Mouse (Mus musculus) midbrain, postnatal 0 days (tissue): ENCODE results near the gene Irgm1. TPM values are rescaled to one million over a fixed set of nuclear protein-coding genes. Genes with fewer than 3 reads are reported as not detected.
A peak's percentile ranks its signal among the peaks of the same experiment; 100 is the strongest.

Experiments
- ATAC-seq: fragments of 200-750 bp; cut with Nextera tagmentation; 2 replicates; pipeline ENCODE4 v1.8.0; 2017; ENCODE audit warnings: moderate number of reproducible peaks, mild to moderate bottlenecking, moderate TSS enrichment, moderate library complexity; ENCODE audit not compliant: low FRiP score
- DNase-seq: peaks from one replicate; pipeline ENCODE4 v3.0.0-alpha.2; 2015; ENCODE audit warnings: low spot score
- H3K27ac ChIP-seq: fragments of 300-500 bp; sonication (generic); 2 replicates; pipeline ENCODE4 v1.5.1; 2014; ENCODE audit warnings: low read depth, mild to moderate bottlenecking, low read length, mixed read lengths
- H3K27me3 ChIP-seq: fragments of 300-500 bp; sonication (generic); 2 replicates; pipeline ENCODE4 v1.6.1; 2014; ENCODE audit warnings: low read length, control low read depth, mixed read lengths; ENCODE audit not compliant: insufficient read depth
- H3K36me3 ChIP-seq: fragments of 300-500 bp; sonication (generic); 2 replicates; pipeline ENCODE4 v1.6.1; 2014; ENCODE audit warnings: low read length, control low read depth, mixed read lengths; ENCODE audit not compliant: insufficient read depth
- H3K4me1 ChIP-seq: fragments of 300-500 bp; sonication (generic); 2 replicates; pipeline ENCODE4 v1.6.1; 2014; ENCODE audit warnings: mild to moderate bottlenecking, control low read depth, antibody characterized with exemption, low read length, mixed read lengths; ENCODE audit not compliant: insufficient read depth
- H3K4me2 ChIP-seq: fragments of 300-500 bp; sonication (generic); 2 replicates; pipeline ENCODE4 v1.6.1; 2014; ENCODE audit warnings: low read depth, mild to moderate bottlenecking, low read length, mixed read lengths; ENCODE audit not compliant: poor library complexity, severe bottlenecking
- H3K4me3 ChIP-seq: fragments of 300-500 bp; sonication (generic); 2 replicates; pipeline ENCODE4 v1.5.1; 2014; ENCODE audit warnings: low read depth, mild to moderate bottlenecking, low read length, moderate library complexity
- H3K9ac ChIP-seq: fragments of 300-500 bp; sonication (generic); replicated peaks from 2 replicates; pipeline ENCODE4 v1.6.1; 2014; ENCODE audit warnings: mild to moderate bottlenecking, low read length, moderate library complexity, mixed read lengths; ENCODE audit not compliant: poor library complexity, severe bottlenecking
- H3K9me3 ChIP-seq: fragments of 300-500 bp; sonication (generic); 2 replicates; pipeline ENCODE4 v1.6.1; 2016; ENCODE audit warnings: low read length, control low read depth
- CTCF ChIP-seq: IDR thresholded peaks from 2 replicates; pipeline ENCODE4 v1.5.1; 2016; ENCODE audit warnings: antibody characterized with exemption, mild to moderate bottlenecking
- WGBS: fragments of 180-500 bp; shearing (Covaris S2); extraction: QIAGEN DNeasy Blood & Tissue Kit; methylation state at CpG from one replicate; pipeline ENCODE4 v1.1.7; 2014; 5-methylcytosine and 5-hydroxymethylcytosine counted together
- polyA plus RNA-seq: library from polyadenylated mRNA; unstranded; fragments of >200 nt; fragmentation: Nextera tagmentation; extraction: Ambion mirVana; gene quantifications from 2 replicates; pipeline ENCODE4 v1.2.1, GENCODE M21; 2015
- total RNA-seq: library from RNA; depleted of rRNA; stranded (reverse); fragments of >200 nt; gene quantifications from 2 replicates; pipeline ENCODE4 v1.2.3, GENCODE M21; 2014

Irgm1 gene
- total and polyA plus RNA-seq, 2 experiments from 2014 or later: 4.9 to 6.2 TPM

DNA sequence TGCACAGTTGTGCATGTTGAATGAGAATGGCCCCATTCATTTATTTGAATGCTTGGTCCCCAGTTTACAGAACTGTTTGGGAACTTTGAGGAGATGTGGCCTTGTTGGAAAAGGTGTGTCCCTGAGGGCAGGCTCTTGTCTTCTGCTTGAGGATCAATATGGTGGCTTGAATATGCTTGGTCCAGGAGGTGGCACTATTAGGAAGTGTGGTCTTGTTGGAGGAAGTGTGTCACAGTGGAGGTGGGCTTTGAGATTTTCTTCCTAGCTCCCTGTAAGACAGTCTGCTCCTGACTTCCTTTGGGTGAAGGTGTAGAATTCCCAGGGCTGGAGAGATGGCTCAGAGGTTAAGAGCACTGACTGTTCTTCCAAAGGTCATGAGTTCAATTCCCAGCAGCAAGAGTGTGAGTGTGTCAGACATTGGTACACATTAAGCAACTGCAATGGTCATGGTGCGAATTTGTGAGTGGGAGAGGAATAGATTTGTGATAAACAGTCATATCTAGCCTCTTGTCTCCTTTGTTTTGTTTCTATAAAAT lies 8.6 kb downstream of the Irgm1 start:
- no peak overlapping the region for H3K9ac ChIP-seq
- no peaks in the 10 kb centered on the region for H3K9me3 ChIP-seq
- ATAC-seq (no peak), DNase-seq (no peak)
- H3K36me3 ChIP-seq: no peaks in the 10 kb centered on the region
- TF ChIP-seq CTCF: no peak; the same call in 1 of the 2 replicates
- 82% methylated on average over 1 of the region's 1 CpGs for WGBS
- H3K4me3 ChIP-seq: no peak overlapping the region
- H3K27me3 ChIP-seq: no peaks in the 10 kb centered on the region
- no peak overlapping the region for H3K4me2 ChIP-seq
- no peak overlapping the region for H3K27ac ChIP-seq
- no peaks in the 10 kb centered on the region for H3K4me1 ChIP-seq

DNA sequence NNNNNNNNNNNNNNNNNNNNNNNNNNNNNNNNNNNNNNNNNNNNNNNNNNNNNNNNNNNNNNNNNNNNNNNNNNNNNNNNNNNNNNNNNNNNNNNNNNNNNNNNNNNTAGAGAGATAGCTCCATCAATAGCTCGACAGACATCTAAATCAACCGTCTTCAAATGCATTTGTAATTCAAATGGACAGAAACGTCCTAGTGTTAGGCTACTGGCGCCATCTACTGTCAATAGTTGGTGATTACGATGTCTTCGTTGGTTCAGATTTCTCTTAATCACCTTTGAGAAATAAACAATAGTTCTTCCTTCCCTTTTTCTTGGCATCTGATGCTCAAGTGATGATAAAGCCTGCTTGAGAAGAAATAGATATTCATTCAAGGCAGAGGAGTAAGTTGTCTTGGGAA lies 12.5 kb downstream of the Irgm1 start:
- DNase-seq (peak; percentile 88), ATAC-seq (no peak)
- Histone ChIP-seq H3K4me1 (no peaks in the 10 kb centered on the region), H3K36me3 (no peaks in the 10 kb centered on the region), H3K27ac (no peak overlapping the region), H3K4me3 (peak overlapping the region; percentile 52), H3K27me3 (no peaks in the 10 kb centered on the region), H3K9ac (no peak overlapping the region), H3K9me3 (no peaks in the 10 kb centered on the region), H3K4me2 (peak overlapping the region; percentile 89)
- peak; percentile 92 for TF ChIP-seq CTCF
- 0% methylated on average over 6 of the region's 6 CpGs for WGBS

DNA sequence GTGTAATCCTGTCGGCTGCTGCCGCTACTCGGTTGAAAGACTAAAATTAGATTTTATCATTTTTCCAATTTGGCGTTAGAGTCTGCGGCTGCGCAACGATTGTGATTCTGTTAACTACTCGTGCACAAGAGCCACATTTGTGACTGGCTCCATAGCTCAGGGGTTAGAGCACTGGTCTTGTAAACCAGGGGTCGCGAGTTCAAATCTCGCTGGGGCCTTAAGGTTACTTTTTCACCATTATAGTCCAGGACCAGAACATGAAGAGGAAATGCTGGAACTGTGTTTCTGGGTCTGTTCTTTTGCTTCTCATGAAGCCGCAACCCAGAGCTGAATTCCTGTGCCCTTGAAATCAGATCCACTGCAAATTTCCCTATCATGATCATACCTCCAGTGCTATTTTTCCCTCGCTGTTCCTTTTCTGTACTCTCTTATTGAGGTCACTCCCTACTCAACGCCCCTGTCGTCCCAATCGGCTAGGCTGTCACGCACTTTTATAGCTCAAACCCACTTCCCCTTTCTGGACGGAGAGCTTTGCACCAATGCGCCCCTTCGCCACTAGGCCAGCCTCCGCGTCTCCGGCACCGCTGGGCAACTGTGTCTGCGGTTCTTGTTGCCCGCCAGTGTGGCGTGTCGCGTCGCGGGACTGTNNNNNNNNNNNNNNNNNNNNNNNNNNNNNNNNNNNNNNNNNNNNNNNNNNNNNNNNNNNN lies 17.9 kb downstream of the Irgm1 start:
- H3K27me3 ChIP-seq: no peaks in the 10 kb centered on the region
- TF ChIP-seq CTCF: no peak; the same call in 1 of the 2 replicates
- H3K9me3 ChIP-seq: no peaks in the 10 kb centered on the region
- peak; percentile 46 for ATAC-seq
- H3K4me3 ChIP-seq: peak overlapping the region; percentile 52
- H3K36me3 ChIP-seq: no peaks in the 10 kb centered on the region
- H3K27ac ChIP-seq: peak overlapping the region; percentile 52; the same call in 1 of the 2 replicates
- H3K4me1 ChIP-seq: peaks cover 6% of the 10 kb centered on the region; the same call in 1 of the 2 replicates
- DNase-seq: peak; percentile 85
- peak overlapping the region; percentile 50 for H3K9ac ChIP-seq
- peak overlapping the region; percentile 89 for H3K4me2 ChIP-seq
- under 1% methylated on average over 31 of the region's 31 CpGs for WGBS

DNA sequence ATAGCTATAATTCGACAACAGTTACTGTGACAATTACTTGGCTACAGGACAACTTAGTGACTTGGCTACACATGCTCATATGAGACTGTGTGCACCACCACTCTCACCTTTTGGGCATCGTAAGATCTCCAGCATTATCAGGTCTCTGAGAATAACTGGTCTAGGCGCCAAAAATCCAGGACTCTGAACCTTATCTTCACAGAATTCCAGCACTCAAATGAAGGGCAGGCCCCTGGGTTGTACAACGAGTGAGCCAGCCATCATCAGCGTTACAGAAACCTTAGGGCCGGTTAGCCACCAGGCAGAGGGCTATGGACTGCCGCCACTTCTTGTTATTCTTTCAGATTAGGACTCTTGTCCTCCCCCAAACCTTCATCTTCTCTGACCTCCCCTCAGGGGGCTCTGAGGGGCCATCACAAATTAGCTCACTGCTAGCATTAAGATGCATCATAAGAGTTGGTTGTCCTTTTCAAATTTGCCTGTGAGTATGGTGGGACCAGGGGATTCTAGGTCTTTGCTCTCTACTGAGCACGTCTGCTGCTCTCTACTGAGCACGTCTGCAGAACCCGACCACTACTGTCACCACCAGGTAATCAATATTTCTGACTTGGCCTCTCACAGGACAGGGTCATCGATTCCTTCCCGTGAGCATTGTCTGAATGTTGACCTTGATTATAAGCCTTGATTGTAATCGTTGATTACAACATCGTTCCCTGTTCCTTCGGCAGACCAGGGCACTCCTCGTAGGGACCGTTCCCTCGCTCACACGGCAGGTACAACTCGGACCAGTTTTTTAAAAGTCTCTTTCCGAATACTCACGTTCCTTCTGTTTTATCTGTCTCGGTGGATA lies 18.6 kb downstream of the Irgm1 start:
- peak; percentile 28; the same call in 1 of the 2 replicates for ATAC-seq
- DNase-seq: no peak
- H3K4me1 ChIP-seq: peaks cover 6% of the 10 kb centered on the region; the same call in 1 of the 2 replicates
- TF ChIP-seq CTCF: no peak
- peak overlapping the region; percentile 89 for H3K4me2 ChIP-seq
- no peaks in the 10 kb centered on the region for H3K27me3 ChIP-seq
- WGBS: 8% methylated on average over 23 of the region's 23 CpGs
- no peaks in the 10 kb centered on the region for H3K36me3 ChIP-seq
- peak overlapping the region; percentile 52; the same call in 1 of the 2 replicates for H3K27ac ChIP-seq
- H3K9me3 ChIP-seq: no peaks in the 10 kb centered on the region
- peak overlapping the region; percentile 52 for H3K4me3 ChIP-seq
- peak overlapping the region; percentile 50 for H3K9ac ChIP-seq

DNA sequence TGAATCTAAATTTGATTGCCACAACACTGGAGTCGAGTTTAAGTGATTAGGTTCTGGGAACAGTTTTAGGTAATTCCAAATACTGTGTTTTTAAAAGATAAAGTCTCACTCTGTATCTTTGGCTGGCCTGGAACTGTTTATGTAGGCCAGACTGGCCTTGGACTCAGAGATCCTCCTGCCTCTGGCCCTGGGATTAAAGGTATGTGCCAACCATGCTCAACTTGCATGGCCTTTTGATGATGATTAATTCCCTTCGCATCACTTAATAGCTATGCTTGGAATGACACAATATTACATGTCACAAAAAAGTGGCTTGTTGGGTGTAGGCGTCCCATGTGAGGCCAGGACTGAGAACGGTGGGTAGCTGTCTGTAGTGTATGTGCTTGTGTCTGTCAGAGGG lies 19.3 kb downstream of the Irgm1 start:
- Histone ChIP-seq H3K27ac (0 out of 2 replicates have a peak overlapping the region, but pooled peaks have one; percentile 52), H3K9me3 (no peaks in the 10 kb centered on the region), H3K27me3 (no peaks in the 10 kb centered on the region), H3K4me2 (peak overlapping the region; percentile 89), H3K36me3 (no peaks in the 10 kb centered on the region), H3K9ac (no peak overlapping the region), H3K4me1 (peaks cover 6% of the 10 kb centered on the region; the same call in 1 of the 2 replicates), H3K4me3 (peak overlapping the region; percentile 52)
- no peak for TF ChIP-seq CTCF
- DNase-seq (no peak), ATAC-seq (no peak)
- WGBS: 77% methylated on average over 4 of the region's 4 CpGs
